Mouse (Mus musculus): ENCODE measurements around the gene Nol9. TPM values are rescaled to one million over a fixed set of nuclear protein-coding genes. Genes with fewer than 3 reads are reported as not detected.
A peak's percentile ranks its signal among the peaks of the same experiment; 100 is the strongest.

Nol9 gene
- polyA plus RNA-seq, 1 experiment from 2014 or later: 28.3 TPM

- Histone ChIP-seq H3K4me2 (ENCODE audit: low read depth, low read length) (no peak overlapping the region), H3K36me3 (replicated peaks; ENCODE audit: control insufficient read depth, insufficient read depth, low read depth, low read length) (no peaks in the 10 kb centered on the region), H3K9ac (replicated peaks; ENCODE audit: low read length) (no peak overlapping the region), H3K4me1 (ENCODE audit: control insufficient read depth, insufficient read depth, low read length) (peaks cover 6% of the 10 kb centered on the region; the same call in 1 of the 2 replicates), H3K9me3 (replicated peaks; ENCODE audit: control insufficient read depth, low read length) (no peaks in the 10 kb centered on the region), H3K4me3 (ENCODE audit: low read depth, low read length) (no peak overlapping the region), H3K27ac (replicated peaks; ENCODE audit: low read depth, low read length) (no peak overlapping the region), H3K27me3 (ENCODE audit: control insufficient read depth, insufficient read depth, low read length) (no peaks in the 10 kb centered on the region)
- DNase-seq (ENCODE audit: low spot score) (no peak), ATAC-seq (replicated peaks; ENCODE audit: insufficient number of reproducible peaks, low FRiP score, low TSS enrichment, low read depth) (no peak)
- 91% methylated on average over 16 of the region's 16 CpGs for WGBS
Observed at GRCm38 (mm10) chr4:152101921-152102320, 62.8 kb downstream of the Nol9 start.

- WGBS: 43% methylated on average over 7 of the region's 7 CpGs
- H3K9me3 ChIP-seq (replicated peaks; ENCODE audit: control insufficient read depth, low read length): no peaks in the 10 kb centered on the region
- H3K4me3 ChIP-seq (ENCODE audit: low read depth, low read length): no peak overlapping the region
- no peak overlapping the region for H3K27ac ChIP-seq (replicated peaks; ENCODE audit: low read depth, low read length)
- H3K9ac ChIP-seq (replicated peaks; ENCODE audit: low read length): no peak overlapping the region
- no peaks in the 10 kb centered on the region for H3K36me3 ChIP-seq (replicated peaks; ENCODE audit: control insufficient read depth, insufficient read depth, low read depth, low read length)
- ATAC-seq (replicated peaks; ENCODE audit: insufficient number of reproducible peaks, low FRiP score, low TSS enrichment, low read depth) (no peak), DNase-seq (ENCODE audit: low spot score) (peak; percentile 73)
- H3K4me2 ChIP-seq (ENCODE audit: low read depth, low read length): no peak overlapping the region
- peaks cover 10% of the 10 kb centered on the region for H3K4me1 ChIP-seq (ENCODE audit: control insufficient read depth, insufficient read depth, low read length)
- H3K27me3 ChIP-seq (ENCODE audit: control insufficient read depth, insufficient read depth, low read length): no peaks in the 10 kb centered on the region
Observed at GRCm38 (mm10) chr4:152103025-152103424, 63.9 kb downstream of the Nol9 start.

- no peak for DNase-seq (ENCODE audit: low spot score)
- Histone ChIP-seq H3K4me3 (ENCODE audit: low read depth, low read length) (no peak overlapping the region), H3K27ac (replicated peaks; ENCODE audit: low read depth, low read length) (no peak overlapping the region), H3K9me3 (replicated peaks; ENCODE audit: control insufficient read depth, low read length) (no peaks in the 10 kb centered on the region), H3K4me1 (ENCODE audit: control insufficient read depth, insufficient read depth, low read length) (peaks cover 8% of the 10 kb centered on the region), H3K4me2 (ENCODE audit: low read depth, low read length) (no peak overlapping the region), H3K27me3 (ENCODE audit: control insufficient read depth, insufficient read depth, low read length) (no peaks in the 10 kb centered on the region), H3K36me3 (replicated peaks; ENCODE audit: control insufficient read depth, insufficient read depth, low read depth, low read length) (no peaks in the 10 kb centered on the region), H3K9ac (replicated peaks; ENCODE audit: low read length) (no peak overlapping the region)
- ATAC-seq (replicated peaks; ENCODE audit: insufficient number of reproducible peaks, low FRiP score, low TSS enrichment, low read depth): no peak
- WGBS: 51% methylated on average over 9 of the region's 9 CpGs
Observed at GRCm38 (mm10) chr4:152106746-152107145, 67.6 kb downstream of the Nol9 start.

- WGBS: under 1% methylated on average over 24 of the region's 24 CpGs
- H3K9ac ChIP-seq (replicated peaks; ENCODE audit: low read length): peak overlapping the region; percentile 15
- ATAC-seq (replicated peaks; ENCODE audit: insufficient number of reproducible peaks, low FRiP score, low TSS enrichment, low read depth) (peak; percentile 80), DNase-seq (ENCODE audit: low spot score) (peak; percentile 73)
- no peaks in the 10 kb centered on the region for H3K36me3 ChIP-seq (replicated peaks; ENCODE audit: control insufficient read depth, insufficient read depth, low read depth, low read length)
- no peaks in the 10 kb centered on the region for H3K27me3 ChIP-seq (ENCODE audit: control insufficient read depth, insufficient read depth, low read length)
- no peaks in the 10 kb centered on the region for H3K9me3 ChIP-seq (replicated peaks; ENCODE audit: control insufficient read depth, low read length)
- H3K4me1 ChIP-seq (ENCODE audit: control insufficient read depth, insufficient read depth, low read length): peaks cover 8% of the 10 kb centered on the region
- peak overlapping the region; percentile 31; the same call in 1 of the 2 replicates for H3K27ac ChIP-seq (replicated peaks; ENCODE audit: low read depth, low read length)
- peak overlapping the region; percentile 85 for H3K4me2 ChIP-seq (ENCODE audit: low read depth, low read length)
- H3K4me3 ChIP-seq (ENCODE audit: low read depth, low read length): peak overlapping the region; percentile 26
Observed at GRCm38 (mm10) chr4:152107493-152107892, 68.4 kb downstream of the Nol9 start.

- H3K4me1 ChIP-seq (ENCODE audit: control insufficient read depth, insufficient read depth, low read length): peaks cover 8% of the 10 kb centered on the region
- no peaks in the 10 kb centered on the region for H3K27me3 ChIP-seq (ENCODE audit: control insufficient read depth, insufficient read depth, low read length)
- whole genome bisulfite sequencing: 5% methylated on average over 30 of the region's 30 CpGs
- peak overlapping the region; percentile 31; the same call in 1 of the 2 replicates for H3K27ac ChIP-seq (replicated peaks; ENCODE audit: low read depth, low read length)
- H3K9ac ChIP-seq (replicated peaks; ENCODE audit: low read length): peak overlapping the region; percentile 15; the same call in 1 of the 2 replicates
- H3K36me3 ChIP-seq (replicated peaks; ENCODE audit: control insufficient read depth, insufficient read depth, low read depth, low read length): no peaks in the 10 kb centered on the region
- DNase-seq (ENCODE audit: low spot score) (peak; percentile 92), ATAC-seq (replicated peaks; ENCODE audit: insufficient number of reproducible peaks, low FRiP score, low TSS enrichment, low read depth) (peak; percentile 94)
- H3K9me3 ChIP-seq (replicated peaks; ENCODE audit: control insufficient read depth, low read length): no peaks in the 10 kb centered on the region
- peak overlapping the region; percentile 26 for H3K4me3 ChIP-seq (ENCODE audit: low read depth, low read length)
- peak overlapping the region; percentile 85 for H3K4me2 ChIP-seq (ENCODE audit: low read depth, low read length)
Observed at GRCm38 (mm10) chr4:152107971-152108509, 68.9 kb downstream of the Nol9 start.

GRCm38 (mm10) chr4:152108673-152109072 is 69.6 kb downstream of the Nol9 start:
- WGBS: 87% methylated on average over 5 of the region's 5 CpGs
- Histone ChIP-seq H3K9ac (replicated peaks; ENCODE audit: low read length) (no peak overlapping the region), H3K27ac (replicated peaks; ENCODE audit: low read depth, low read length) (0 out of 2 replicates have a peak overlapping the region, but pooled peaks have one; percentile 20), H3K4me3 (ENCODE audit: low read depth, low read length) (no peak overlapping the region), H3K9me3 (replicated peaks; ENCODE audit: control insufficient read depth, low read length) (no peaks in the 10 kb centered on the region), H3K27me3 (ENCODE audit: control insufficient read depth, insufficient read depth, low read length) (no peaks in the 10 kb centered on the region), H3K36me3 (replicated peaks; ENCODE audit: control insufficient read depth, insufficient read depth, low read depth, low read length) (no peaks in the 10 kb centered on the region), H3K4me2 (ENCODE audit: low read depth, low read length) (peak overlapping the region; percentile 85), H3K4me1 (ENCODE audit: control insufficient read depth, insufficient read depth, low read length) (peaks cover 8% of the 10 kb centered on the region)
- no peak for DNase-seq (ENCODE audit: low spot score)
- no peak for ATAC-seq (replicated peaks; ENCODE audit: insufficient number of reproducible peaks, low FRiP score, low TSS enrichment, low read depth)

GRCm38 (mm10) chr4:152109509-152109908 is 70.4 kb downstream of the Nol9 start:
- 85% methylated on average over 3 of the region's 3 CpGs for WGBS
- Histone ChIP-seq H3K9me3 (replicated peaks; ENCODE audit: control insufficient read depth, low read length) (no peaks in the 10 kb centered on the region), H3K27me3 (ENCODE audit: control insufficient read depth, insufficient read depth, low read length) (no peaks in the 10 kb centered on the region), H3K9ac (replicated peaks; ENCODE audit: low read length) (no peak overlapping the region), H3K4me1 (ENCODE audit: control insufficient read depth, insufficient read depth, low read length) (peaks cover 8% of the 10 kb centered on the region), H3K4me3 (ENCODE audit: low read depth, low read length) (no peak overlapping the region), H3K4me2 (ENCODE audit: low read depth, low read length) (no peak overlapping the region), H3K27ac (replicated peaks; ENCODE audit: low read depth, low read length) (no peak overlapping the region), H3K36me3 (replicated peaks; ENCODE audit: control insufficient read depth, insufficient read depth, low read depth, low read length) (0 out of 2 replicates have a peak, but pooled peaks cover 3% of the 10 kb centered on the region)
- ATAC-seq (replicated peaks; ENCODE audit: insufficient number of reproducible peaks, low FRiP score, low TSS enrichment, low read depth): no peak
- no peak for DNase-seq (ENCODE audit: low spot score)

GRCm38 (mm10) chr4:152110689-152111088 is 71.6 kb downstream of the Nol9 start:
- H3K27me3 ChIP-seq (ENCODE audit: control insufficient read depth, insufficient read depth, low read length): peaks cover 4% of the 10 kb centered on the region
- DNase-seq (ENCODE audit: low spot score) (no peak), ATAC-seq (replicated peaks; ENCODE audit: insufficient number of reproducible peaks, low FRiP score, low TSS enrichment, low read depth) (no peak)
- peaks cover 8% of the 10 kb centered on the region for H3K4me1 ChIP-seq (ENCODE audit: control insufficient read depth, insufficient read depth, low read length)
- no peaks in the 10 kb centered on the region for H3K9me3 ChIP-seq (replicated peaks; ENCODE audit: control insufficient read depth, low read length)
- H3K4me2 ChIP-seq (ENCODE audit: low read depth, low read length): no peak overlapping the region
- WGBS: 88% methylated on average over 4 of the region's 4 CpGs
- H3K36me3 ChIP-seq (replicated peaks; ENCODE audit: control insufficient read depth, insufficient read depth, low read depth, low read length): 0 out of 2 replicates have a peak, but pooled peaks cover 3% of the 10 kb centered on the region
- H3K9ac ChIP-seq (replicated peaks; ENCODE audit: low read length): no peak overlapping the region
- H3K4me3 ChIP-seq (ENCODE audit: low read depth, low read length): no peak overlapping the region
- no peak overlapping the region for H3K27ac ChIP-seq (replicated peaks; ENCODE audit: low read depth, low read length)
